Mouse (Mus musculus) erythroblast, embryonic 14.5 days (primary cell): ENCODE measurements around the gene U2af2. TPM values are rescaled to one million over a fixed set of nuclear protein-coding genes. Genes with fewer than 3 reads are reported as not detected.
"Not testable (repeated sequence)": the region's sequence is repeated elsewhere in the genome, so short reads cannot be mapped to it uniquely, and the experiment has no call there.

Experiments used
- H3K27me3 ChIP-seq: 2 replicates; pipeline ENCODE4 v1.6.1; 2012; ENCODE audit warnings: inconsistent platforms; ENCODE audit not compliant: control insufficient read depth
- H3K36me3 ChIP-seq: 2 replicates; pipeline ENCODE4 v1.6.1; 2012; ENCODE audit warnings: mild to moderate bottlenecking, inconsistent platforms; ENCODE audit not compliant: control insufficient read depth
- H3K4me1 ChIP-seq: 2 replicates; pipeline ENCODE4 v1.6.1; 2012; ENCODE audit warnings: inconsistent platforms; ENCODE audit not compliant: control insufficient read depth
- H3K4me3 ChIP-seq: replicated peaks from 2 replicates; pipeline ENCODE3; 2012; ENCODE audit warnings: moderate library complexity, mild to moderate bottlenecking, inconsistent platforms
- H3K9me3 ChIP-seq: 2 replicates; pipeline ENCODE4 v1.6.1; 2012; ENCODE audit warnings: low read length, inconsistent platforms, mixed read lengths; ENCODE audit not compliant: control insufficient read depth
- GATA1 ChIP-seq: IDR thresholded peaks from 2 replicates; pipeline ENCODE4 v1.6.1; 2012; ENCODE audit warnings: low read length, inconsistent platforms, mixed read lengths
- TAL1 ChIP-seq: IDR thresholded peaks from 3 replicates; pipeline ENCODE4 v1.6.1; 2012; ENCODE audit warnings: low read length, inconsistent platforms, mixed read lengths
- polyA plus RNA-seq: library from polyadenylated mRNA; stranded (reverse); fragments of >175 nt; gene quantifications from 2 replicates; pipeline ENCODE4 v1.2.3, GENCODE M21; 2012

U2af2 gene
- polyA plus RNA-seq = 43.1 and 44.9 TPM in 2 replicates

GRCm38 (mm10) chr7:5061774-5062359 is at the start of gene U2af2:
Gene U2af2 (plus strand): TSS chr7:5062143.
- Histone ChIP-seq H3K9me3 (peaks cover 2% of the 10 kb centered on the region; the same call in 1 of the 2 replicates), H3K36me3 (peaks cover 34% of the 10 kb centered on the region), H3K27me3 (peaks cover 30% of the 10 kb centered on the region), H3K4me3 (peak within 1 kb of the TSS; percentile 92), H3K4me1 (peaks cover 62% of the 10 kb centered on the region)
- no peak for TF ChIP-seq TAL1
- TF ChIP-seq GATA1 = no peak

GRCm38 (mm10) chr7:5012681-5013513 is 49.0 kb upstream of the U2af2 start:
- no peak for TF ChIP-seq GATA1
- no peak for TF ChIP-seq TAL1
- Histone ChIP-seq H3K27me3 (no peaks in the 10 kb centered on the region), H3K36me3 (peaks cover 65% of the 10 kb centered on the region), H3K9me3 (peaks cover 21% of the 10 kb centered on the region), H3K4me1 (peaks cover 42% of the 10 kb centered on the region), H3K4me3 (peak overlapping the region; percentile 22)

GRCm38 (mm10) chr7:5014251-5015117 is 47.5 kb upstream of the U2af2 start, which contains the start of the genes Zfp524 and Fiz1:
Gene Zfp524 (plus strand): TSS chr7:5014415.
Gene Fiz1 (minus strand): TSS chr7:5014697.
- H3K27me3 ChIP-seq = no peaks in the 10 kb centered on the region
- peak within 1 kb of the TSS; percentile 91 for H3K4me3 ChIP-seq
- H3K36me3 ChIP-seq = peaks cover 55% of the 10 kb centered on the region
- TF ChIP-seq TAL1 (no peak), GATA1 (no peak)
- H3K9me3 ChIP-seq = peaks cover 12% of the 10 kb centered on the region
- peaks cover 58% of the 10 kb centered on the region for H3K4me1 ChIP-seq

GRCm38 (mm10) chr7:5015118-5016001 is 46.6 kb upstream of the U2af2 start, which contains the start of gene Gm44973:
Gene Gm44973 (plus strand): TSS chr7:5015496.
- H3K4me1 ChIP-seq = peaks cover 62% of the 10 kb centered on the region
- TF ChIP-seq TAL1 (no peak), GATA1 (no peak)
- H3K27me3 ChIP-seq = no peaks in the 10 kb centered on the region
- H3K36me3 ChIP-seq = peaks cover 46% of the 10 kb centered on the region
- peak within 1 kb of the TSS; percentile 91 for H3K4me3 ChIP-seq
- peaks cover 12% of the 10 kb centered on the region for H3K9me3 ChIP-seq

- Histone ChIP-seq H3K9me3 (peaks cover 12% of the 10 kb centered on the region), H3K27me3 (no peaks in the 10 kb centered on the region), H3K36me3 (peaks cover 39% of the 10 kb centered on the region), H3K4me3 (peak overlapping the region; percentile 91), H3K4me1 (peaks cover 67% of the 10 kb centered on the region)
- no peak for TF ChIP-seq GATA1
- TF ChIP-seq TAL1 = no peak
Observed at GRCm38 (mm10) chr7:5016057-5016456, 45.9 kb upstream of the U2af2 start.

GRCm38 (mm10) chr7:5016920-5017319 is 45.0 kb upstream of the U2af2 start:
- TF ChIP-seq GATA1 (no peak), TAL1 (no peak)
- Histone ChIP-seq H3K9me3 (peaks cover 12% of the 10 kb centered on the region), H3K4me1 (peaks cover 72% of the 10 kb centered on the region)

GRCm38 (mm10) chr7:5017352-5017751 is 44.6 kb upstream of the U2af2 start:
- Histone ChIP-seq H3K4me1 (peaks cover 75% of the 10 kb centered on the region), H3K36me3 (peaks cover 30% of the 10 kb centered on the region), H3K4me3 (no peak overlapping the region), H3K27me3 (no peaks in the 10 kb centered on the region), H3K9me3 (peaks cover 12% of the 10 kb centered on the region)
- TF ChIP-seq GATA1 (no peak), TAL1 (no peak)

More at GRCm38 (mm10) chr7:5016920-5017319, 45.0 kb upstream of the U2af2 start:
- H3K4me3 ChIP-seq = no peak overlapping the region
- no peaks in the 10 kb centered on the region for H3K27me3 ChIP-seq
- peaks cover 30% of the 10 kb centered on the region for H3K36me3 ChIP-seq

- H3K9me3 ChIP-seq = peaks cover 12% of the 10 kb centered on the region
- H3K36me3 ChIP-seq = peaks cover 30% of the 10 kb centered on the region
- TF ChIP-seq GATA1 = no peak
- no peak for TF ChIP-seq TAL1
- H3K4me3 ChIP-seq = no peak overlapping the region
- peaks cover 74% of the 10 kb centered on the region for H3K4me1 ChIP-seq
- H3K27me3 ChIP-seq = no peaks in the 10 kb centered on the region
Observed at GRCm38 (mm10) chr7:5017931-5018330, 44.0 kb upstream of the U2af2 start.

GRCm38 (mm10) chr7:5019576-5019975 is 42.4 kb upstream of the U2af2 start:
- peaks cover 12% of the 10 kb centered on the region for H3K9me3 ChIP-seq
- H3K4me3 ChIP-seq = peak overlapping the region; percentile 87
- peaks cover 61% of the 10 kb centered on the region for H3K4me1 ChIP-seq
- peaks cover 43% of the 10 kb centered on the region for H3K36me3 ChIP-seq
- not testable (repeated sequence) for H3K27me3 ChIP-seq
